Mouse (Mus musculus): ENCODE results near the gene Junb. TPM values are rescaled to one million over a fixed set of nuclear protein-coding genes. Genes with fewer than 3 reads are reported as not detected.

Junb gene
- polyA plus RNA-seq, 1 experiment from 2014 or later = 6.6 TPM

- Histone ChIP-seq H3K36me3 (replicated peaks) (peaks cover 35% of the 10 kb centered on the region), H3K4me1 (peaks cover 53% of the 10 kb centered on the region), H3K27me3 (replicated peaks; ENCODE audit: low read depth, poor library complexity, severe bottlenecking) (no peaks in the 10 kb centered on the region), H3K27ac (replicated peaks) (peak overlapping the region; percentile 82), H3K9me3 (no peaks in the 10 kb centered on the region), H3K4me3 (peak overlapping the region; percentile 75)
- WGBS = under 1% methylated on average over 41 of the region's 41 CpGs
- peak; percentile 96 for DNase-seq (ENCODE audit: low spot score)
Measured at GRCm38 (mm10) chr8:84965731-84966291, 12.7 kb downstream of the Junb start.

- Histone ChIP-seq H3K27ac (replicated peaks) (no peak overlapping the region), H3K9me3 (no peaks in the 10 kb centered on the region), H3K36me3 (replicated peaks) (peaks cover 47% of the 10 kb centered on the region), H3K4me1 (peaks cover 40% of the 10 kb centered on the region), H3K27me3 (replicated peaks; ENCODE audit: low read depth, poor library complexity, severe bottlenecking) (no peaks in the 10 kb centered on the region), H3K4me3 (no peak overlapping the region)
- no peak for DNase-seq (ENCODE audit: low spot score)
- 87% methylated on average over 4 of the region's 4 CpGs for WGBS
Measured at GRCm38 (mm10) chr8:84963952-84964351, 14.6 kb downstream of the Junb start.

GRCm38 (mm10) chr8:84959811-84960210 is 18.7 kb downstream of the Junb start:
- no peak for DNase-seq (ENCODE audit: low spot score)
- peaks cover 80% of the 10 kb centered on the region for H3K36me3 ChIP-seq (replicated peaks)
- H3K4me1 ChIP-seq = peaks cover 1% of the 10 kb centered on the region
- no peak overlapping the region for H3K4me3 ChIP-seq
- H3K27me3 ChIP-seq (replicated peaks; ENCODE audit: low read depth, poor library complexity, severe bottlenecking) = no peaks in the 10 kb centered on the region
- 91% methylated on average over 7 of the region's 7 CpGs for WGBS
- no peaks in the 10 kb centered on the region for H3K9me3 ChIP-seq
- H3K27ac ChIP-seq (replicated peaks) = no peak overlapping the region

GRCm38 (mm10) chr8:84956768-84957167 is 21.8 kb downstream of the Junb start:
- Histone ChIP-seq H3K9me3 (no peaks in the 10 kb centered on the region), H3K4me3 (no peak overlapping the region), H3K27me3 (replicated peaks; ENCODE audit: low read depth, poor library complexity, severe bottlenecking) (peaks cover 21% of the 10 kb centered on the region), H3K4me1 (0 out of 2 replicates have a peak, but pooled peaks cover 3% of the 10 kb centered on the region), H3K36me3 (replicated peaks) (peaks cover 59% of the 10 kb centered on the region), H3K27ac (replicated peaks) (no peak overlapping the region)
- 50% methylated on average over 2 of the region's 2 CpGs for WGBS
- DNase-seq (ENCODE audit: low spot score) = peak; percentile 76

- Histone ChIP-seq H3K27me3 (replicated peaks; ENCODE audit: low read depth, poor library complexity, severe bottlenecking) (peaks cover 60% of the 10 kb centered on the region), H3K4me3 (0 out of 2 replicates have a peak overlapping the region, but pooled peaks have one; percentile 22), H3K9me3 (no peaks in the 10 kb centered on the region), H3K36me3 (replicated peaks) (peaks cover 20% of the 10 kb centered on the region), H3K4me1 (0 out of 2 replicates have a peak, but pooled peaks cover 3% of the 10 kb centered on the region), H3K27ac (replicated peaks) (no peak overlapping the region)
- no peak for DNase-seq (ENCODE audit: low spot score)
- 9% methylated on average over 18 of the region's 18 CpGs for WGBS
Measured at GRCm38 (mm10) chr8:84952612-84953255, 25.8 kb downstream of the Junb start.

- Histone ChIP-seq H3K4me3 (no peak overlapping the region), H3K27me3 (replicated peaks; ENCODE audit: low read depth, poor library complexity, severe bottlenecking) (peaks cover 88% of the 10 kb centered on the region), H3K9me3 (no peaks in the 10 kb centered on the region), H3K27ac (replicated peaks) (no peak overlapping the region), H3K36me3 (replicated peaks) (no peaks in the 10 kb centered on the region), H3K4me1 (peaks cover 26% of the 10 kb centered on the region)
- WGBS = 19% methylated on average over 12 of the region's 12 CpGs
- DNase-seq (ENCODE audit: low spot score) = no peak
Measured at GRCm38 (mm10) chr8:84949753-84950152, 28.8 kb downstream of the Junb start.

- H3K27me3 ChIP-seq (replicated peaks; ENCODE audit: low read depth, poor library complexity, severe bottlenecking) = peaks cover 94% of the 10 kb centered on the region
- DNase-seq (ENCODE audit: low spot score) = peak; percentile 68
Measured at GRCm38 (mm10) chr8:84947241-84947545, 31.3 kb downstream of the Junb start.

GRCm38 (mm10) chr8:84946528-84947240 is 31.8 kb downstream of the Junb start, which contains the start of gene Rtbdn:
TSS of gene Rtbdn (plus strand) at chr8:84946991.
- H3K36me3 ChIP-seq (replicated peaks) = no peaks in the 10 kb centered on the region
- 11% methylated on average over 17 of the region's 17 CpGs for WGBS
- H3K27ac ChIP-seq (replicated peaks) = peak within 1 kb of the TSS; percentile 26
- H3K27me3 ChIP-seq (replicated peaks; ENCODE audit: low read depth, poor library complexity, severe bottlenecking) = peaks cover 94% of the 10 kb centered on the region
- H3K4me3 ChIP-seq = peak within 1 kb of the TSS; percentile 62
- DNase-seq (ENCODE audit: low spot score) = no peak
- H3K9me3 ChIP-seq = no peaks in the 10 kb centered on the region
- peaks cover 32% of the 10 kb centered on the region for H3K4me1 ChIP-seq

More at GRCm38 (mm10) chr8:84947241-84947545, 31.3 kb downstream of the Junb start:
- Histone ChIP-seq H3K4me3 (no peak overlapping the region), H3K4me1 (peaks cover 32% of the 10 kb centered on the region), H3K27ac (replicated peaks) (no peak overlapping the region), H3K9me3 (no peaks in the 10 kb centered on the region), H3K36me3 (replicated peaks) (no peaks in the 10 kb centered on the region)
- 14% methylated on average over 9 of the region's 9 CpGs for WGBS

- WGBS = 2% methylated on average over 59 of the region's 67 CpGs
- Histone ChIP-seq H3K27me3 (replicated peaks; ENCODE audit: low read depth, poor library complexity, severe bottlenecking) (peaks cover 91% of the 10 kb centered on the region), H3K27ac (replicated peaks) (peak overlapping the region; percentile 26), H3K4me3 (peak overlapping the region; percentile 62), H3K4me1 (peaks cover 32% of the 10 kb centered on the region), H3K36me3 (replicated peaks) (no peaks in the 10 kb centered on the region), H3K9me3 (no peaks in the 10 kb centered on the region)
- DNase-seq (ENCODE audit: low spot score) = peak; percentile 64
Measured at GRCm38 (mm10) chr8:84945633-84946527, 32.6 kb downstream of the Junb start.

- Histone ChIP-seq H3K27me3 (replicated peaks; ENCODE audit: low read depth, poor library complexity, severe bottlenecking) (peaks cover 91% of the 10 kb centered on the region), H3K4me1 (peaks cover 32% of the 10 kb centered on the region), H3K4me3 (peak overlapping the region; percentile 62), H3K36me3 (replicated peaks) (no peaks in the 10 kb centered on the region), H3K9me3 (no peaks in the 10 kb centered on the region), H3K27ac (replicated peaks) (no peak overlapping the region)
- 5% methylated on average over 11 of the region's 11 CpGs for WGBS
- DNase-seq (ENCODE audit: low spot score) = peak; percentile 44
Measured at GRCm38 (mm10) chr8:84945235-84945632, 33.3 kb downstream of the Junb start.

- Histone ChIP-seq H3K4me3 (peak overlapping the region; percentile 62), H3K27me3 (replicated peaks; ENCODE audit: low read depth, poor library complexity, severe bottlenecking) (peaks cover 85% of the 10 kb centered on the region)
- WGBS = 3% methylated on average over 26 of the region's 26 CpGs
Measured at GRCm38 (mm10) chr8:84944478-84945160, 33.9 kb downstream of the Junb start.

More at GRCm38 (mm10) chr8:84944478-84945160, 33.9 kb downstream of the Junb start:
- Histone ChIP-seq H3K9me3 (no peaks in the 10 kb centered on the region), H3K36me3 (replicated peaks) (no peaks in the 10 kb centered on the region), H3K4me1 (peaks cover 32% of the 10 kb centered on the region), H3K27ac (replicated peaks) (no peak overlapping the region)
- peak; percentile 73 for DNase-seq (ENCODE audit: low spot score)
